Comparison of ENCODE assay signal across 8 mouse cellular contexts in genomic region chr4:62965497-62966302, GRCm38 (mm10). TPM values are rescaled to one million over a fixed set of nuclear protein-coding genes. Genes with fewer than 3 reads are reported as not detected.
DNase-seq lines count a peak whose midpoint lies in the region; ATAC-seq lines count a peak whose summit lies in the region.

Zfp618 (plus strand) TSS chr4:62965573.

- no peaks in the 10 kb centered on the region for H3K9me3 ChIP-seq in forebrain, embryonic 11.5 days (ENCODE audit: control insufficient read depth, low read length)
- H3K9me3 ChIP-seq in intestine, embryonic 14.5 days (ENCODE audit: control insufficient read depth, low read length): no peaks in the 10 kb centered on the region

- no peaks in the 10 kb centered on the region for H3K4me1 ChIP-seq in forebrain, embryonic 11.5 days (replicated peaks; ENCODE audit: control insufficient read depth, insufficient read depth, low read length)
- peaks cover 23% of the 10 kb centered on the region for H3K4me1 ChIP-seq in intestine, embryonic 14.5 days (replicated peaks; ENCODE audit: control insufficient read depth, insufficient read depth, low read length)

- WGBS in forebrain, embryonic 11.5 days: under 1% methylated on average over 29 of the region's 86 CpGs
- 1% methylated on average over 16 of the region's 86 CpGs for WGBS in intestine, embryonic 14.5 days

- H3K27me3 ChIP-seq in forebrain, embryonic 11.5 days (ENCODE audit: control insufficient read depth, insufficient read depth, low read length): no peaks in the 10 kb centered on the region; the same call in 1 of the 2 replicates
- no peaks in the 10 kb centered on the region for H3K27me3 ChIP-seq in intestine, embryonic 14.5 days (replicated peaks; ENCODE audit: control insufficient read depth, insufficient read depth, low read length)

- peak within 1 kb of the TSS; percentile 96 for H3K4me3 ChIP-seq in forebrain, embryonic 11.5 days (ENCODE audit: low read depth, low read length)
- H3K4me3 ChIP-seq in intestine, embryonic 14.5 days (ENCODE audit: low read depth, low read length): peak within 1 kb of the TSS; percentile 84

- peak; percentile 14 for DNase-seq in right cerebral cortex, postnatal 25 days
- DNase-seq in right cerebral cortex, postnatal 36 days (ENCODE audit: low spot score in 2 of 2): no peak
- peak; percentile 22 for DNase-seq in brain, embryonic 18.5 days (ENCODE audit: low read depth, low spot score)
- DNase-seq in forebrain, embryonic 11.5 days (ENCODE audit: low spot score): peak; percentile 74
- DNase-seq in intestine, embryonic 14.5 days (ENCODE audit: low spot score): peak; percentile 75
- DNase-seq in mesoderm, embryonic 11.5 days (ENCODE audit: low read depth, low spot score): peak; percentile 37
- no peak for DNase-seq in natural killer cell, adult 2 months (ENCODE audit: low spot score in 2 of 2)
- DNase-seq in layer of hippocampus, postnatal 14 days (ENCODE audit: low spot score in 2 of 2): no peak

- peak; percentile 77 for ATAC-seq in forebrain, embryonic 11.5 days (replicated peaks; ENCODE audit: low FRiP score)
- peak; percentile 82 for ATAC-seq in intestine, embryonic 14.5 days (replicated peaks; ENCODE audit: low FRiP score, low TSS enrichment, low read depth)

- peak within 1 kb of the TSS; percentile 66 for H3K27ac ChIP-seq in forebrain, embryonic 11.5 days (ENCODE audit: low read depth, low read length)
- H3K27ac ChIP-seq in intestine, embryonic 14.5 days (ENCODE audit: low read depth): peak within 1 kb of the TSS; percentile 88

- H3K4me2 ChIP-seq in forebrain, embryonic 11.5 days (ENCODE audit: low read depth, low read length, severe bottlenecking): peak within 1 kb of the TSS; percentile 74
- H3K4me2 ChIP-seq in intestine, embryonic 14.5 days (ENCODE audit: low read length): peak within 1 kb of the TSS; percentile 59

- H3K9ac ChIP-seq in forebrain, embryonic 11.5 days (ENCODE audit: low read length): peak within 1 kb of the TSS; percentile 99
- H3K9ac ChIP-seq in intestine, embryonic 14.5 days (ENCODE audit: low read length): peak within 1 kb of the TSS; percentile 100

- no peaks in the 10 kb centered on the region for H3K36me3 ChIP-seq in forebrain, embryonic 11.5 days (ENCODE audit: control insufficient read depth, insufficient read depth, low read length)
- no peaks in the 10 kb centered on the region for H3K36me3 ChIP-seq in intestine, embryonic 14.5 days (ENCODE audit: control insufficient read depth, insufficient read depth, low read length)

RNA-seq across cellular contexts. Expression of gene Zfp618, which starts in this region (rescaled TPM):
- 27.7 and 33.5 TPM in 2 replicates for polyA plus RNA-seq in forebrain, embryonic 11.5 days (2014; fragmentation: Nextera tagmentation; extraction: Ambion mirVana)
- polyA plus RNA-seq in intestine, embryonic 14.5 days (2014; fragmentation: Nextera tagmentation; extraction: Ambion mirVana): 23.3 and 27.6 TPM in 2 replicates
- 1 to 10 TPM; 3.7 to 4.7 TPM for total RNA-seq in layer of hippocampus, postnatal 14 days (2021)

Comparison
In these comparisons a context has a peak if more than half of its experiments do, and no peak if none do; other contexts are left out.
1. DNase-seq: peak in right cerebral cortex, postnatal 25 days (single experiment), brain, embryonic 18.5 days (single experiment), forebrain, embryonic 11.5 days (single experiment), intestine, embryonic 14.5 days (single experiment) and mesoderm, embryonic 11.5 days (single experiment); none in right cerebral cortex, postnatal 36 days (0 of 2), natural killer cell, adult 2 months (0 of 2) and layer of hippocampus, postnatal 14 days (0 of 2).